Mouse (Mus musculus): ENCODE measurements around the gene Npvf.
"Not testable (repeated sequence)": the region's sequence is repeated elsewhere in the genome, so short reads cannot be mapped to it uniquely, and the experiment has no call there.

Npvf gene

GRCm38 (mm10) chr6:50640377-50640776, 13.9 kb downstream of the Npvf start:
- DNase-seq (ENCODE audit: low spot score): no peak

GRCm38 (mm10) chr6:50639656-50640055, 14.6 kb downstream of the Npvf start:
- no peak for DNase-seq (ENCODE audit: low spot score)

GRCm38 (mm10) chr6:50626170-50626569, 28.1 kb downstream of the Npvf start:
- DNase-seq (ENCODE audit: low spot score): not testable (repeated sequence)

- DNase-seq (ENCODE audit: low spot score): not testable (repeated sequence)
These were observed 36.0 kb downstream of the Npvf start for GRCm38 (mm10) chr6:50618273-50618672.

GRCm38 (mm10) chr6:50601620-50602019, 52.6 kb downstream of the Npvf start:
- DNase-seq (ENCODE audit: low spot score): peak; percentile 40

Measured in testis, postnatal 14 days (tissue).